Mouse (Mus musculus): ENCODE data around the gene Ntn5. TPM values are rescaled to one million over a fixed set of nuclear protein-coding genes. Genes with fewer than 3 reads are reported as not detected.

Ntn5 gene
- total RNA-seq (2023), result 0.38 TPM

GRCm38 (mm10) chr7:45683396-45684050, at the start of gene Ntn5:
TSS of gene Ntn5 (plus strand) at chr7:45684022.

GRCm38 (mm10) chr7:45639561-45640027, 44.2 kb upstream of the Ntn5 start, which contains the start of gene Mamstr:
TSS of gene Mamstr (plus strand) at chr7:45639977.

GRCm38 (mm10) chr7:45666161-45666560, 17.7 kb upstream of the Ntn5 start, which contains the start of gene Fut2:
TSS of gene Fut2 (minus strand) at chr7:45666394.

GRCm38 (mm10) chr7:45693921-45694591, 10.2 kb downstream of the Ntn5 start, which contains the start of gene Sec1:
TSS of gene Sec1 (minus strand) at chr7:45694402.

GRCm38 (mm10) chr7:45699523-45700141, 15.8 kb downstream of the Ntn5 start, which contains the start of gene Car11:
TSS of gene Car11 (plus strand) at chr7:45699843.

GRCm38 (mm10) chr7:45704730-45705442, 21.1 kb downstream of the Ntn5 start, which contains the start of gene Dbp:
TSS of gene Dbp (plus strand) at chr7:45705088.

GRCm38 (mm10) chr7:45715090-45715708, 31.4 kb downstream of the Ntn5 start, which contains the start of gene Rpl18:
TSS of gene Rpl18 (plus strand) at chr7:45715457.

GRCm38 (mm10) chr7:45717918-45718297, 34.1 kb downstream of the Ntn5 start, which contains the start of gene Sphk2:
TSS of gene Sphk2 (minus strand) at chr7:45718002.

GRCm38 (mm10) chr7:45720413-45721233, 36.8 kb downstream of the Ntn5 start, which contains the start of gene Fam83e:
TSS of gene Fam83e (plus strand) at chr7:45721212.

GRCm38 (mm10) chr7:45725713-45726112, 41.9 kb downstream of the Ntn5 start, which contains the start of gene Spaca4:
TSS of gene Spaca4 (minus strand) at chr7:45725813.

Other genes starting within 250 kb of the Ntn5 start
- 5.9 TPM for gene Gys1, start 249.2 kb upstream of the Ntn5 start, total RNA-seq (2023)
- gene Ruvbl2, start 245.9 kb upstream of the Ntn5 start, total RNA-seq (2023), result 50.8 TPM
- gene Ftl1, start 224.1 kb upstream of the Ntn5 start, total RNA-seq (2023), result 537 TPM
- 74.8 TPM for gene Bax, start 217.1 kb upstream of the Ntn5 start, total RNA-seq (2023)
- not detected for gene Tulp2, start 202.1 kb upstream of the Ntn5 start, total RNA-seq (2023)
- gene Gm45808, start 197.2 kb upstream of the Ntn5 start, total RNA-seq (2023), result not detected
- 1.2 TPM for gene Dhdh, start 195.2 kb upstream of the Ntn5 start, total RNA-seq (2023)
- gene Nucb1, start 173.6 kb upstream of the Ntn5 start, total RNA-seq (2023), result 80.1 TPM
- 949 TPM for gene Ppp1r15a, start 157.8 kb upstream of the Ntn5 start, total RNA-seq (2023)
- gene Plekha4, start 157.7 kb upstream of the Ntn5 start, total RNA-seq (2023), result 3.9 TPM
- gene Hsd17b14, start 129.1 kb upstream of the Ntn5 start, total RNA-seq (2023), result 2.9 TPM
- 52.3 TPM for gene Bcat2, start 113.9 kb upstream of the Ntn5 start, total RNA-seq (2023)
- gene Fgf21, start 68.5 kb upstream of the Ntn5 start, total RNA-seq (2023), result not detected
- gene Fut1, start 66.7 kb upstream of the Ntn5 start, total RNA-seq (2023), result not detected
- gene Izumo1, start 62.2 kb upstream of the Ntn5 start, total RNA-seq (2023), result not detected
- 0.47 TPM for gene Rasip1, start 56.5 kb upstream of the Ntn5 start, total RNA-seq (2023)
- not detected for gene Mamstr, start 44.0 kb upstream of the Ntn5 start, total RNA-seq (2023)
- not detected for gene Fut2, start 17.6 kb upstream of the Ntn5 start, total RNA-seq (2023)
- not detected for gene Sec1, start 10.4 kb downstream of the Ntn5 start, total RNA-seq (2023)
- gene Car11, start 15.8 kb downstream of the Ntn5 start, total RNA-seq (2023), result 12.3 TPM
- 41.2 TPM for gene Dbp, start 21.1 kb downstream of the Ntn5 start, total RNA-seq (2023)
- gene Rpl18, start 31.4 kb downstream of the Ntn5 start, total RNA-seq (2023), result 2,817 TPM
- 31.0 TPM for gene Sphk2, start 34.0 kb downstream of the Ntn5 start, total RNA-seq (2023)
- 2.5 TPM for gene Fam83e, start 37.2 kb downstream of the Ntn5 start, total RNA-seq (2023)
- not detected for gene Spaca4, start 41.8 kb downstream of the Ntn5 start, total RNA-seq (2023)
- 0.89 TPM for gene Lmtk3, start 99.7 kb downstream of the Ntn5 start, total RNA-seq (2023)
- 1.9 TPM for gene Sult2b1, start 100.6 kb downstream of the Ntn5 start, total RNA-seq (2023)
- 127 TPM for gene Cyth2, start 130.6 kb downstream of the Ntn5 start, total RNA-seq (2023)
- gene Kcnj14, start 140.8 kb downstream of the Ntn5 start, total RNA-seq (2023), result 1.8 TPM
- gene Grwd1, start 146.9 kb downstream of the Ntn5 start, total RNA-seq (2023), result 31.7 TPM
- 60.7 TPM for gene Kdelr1, start 188.8 kb downstream of the Ntn5 start, total RNA-seq (2023)
- gene Grin2d, start 194.4 kb downstream of the Ntn5 start, total RNA-seq (2023), result 0.41 TPM
- not detected for gene Syngr4, start 212.7 kb downstream of the Ntn5 start, total RNA-seq (2023)
- gene Tmem143, start 212.9 kb downstream of the Ntn5 start, total RNA-seq (2023), result 9.2 TPM
- gene Emp3, start 237.4 kb downstream of the Ntn5 start, total RNA-seq (2023), result 306 TPM
- 2.9 TPM for gene Ccdc114, start 240.1 kb downstream of the Ntn5 start, total RNA-seq (2023)

Measured in CD4-positive naive resting alpha-beta T cell, adult 57 days (primary cell).